1 mouse cellular context compared by ENCODE assay signal in the genomic region with DNA sequence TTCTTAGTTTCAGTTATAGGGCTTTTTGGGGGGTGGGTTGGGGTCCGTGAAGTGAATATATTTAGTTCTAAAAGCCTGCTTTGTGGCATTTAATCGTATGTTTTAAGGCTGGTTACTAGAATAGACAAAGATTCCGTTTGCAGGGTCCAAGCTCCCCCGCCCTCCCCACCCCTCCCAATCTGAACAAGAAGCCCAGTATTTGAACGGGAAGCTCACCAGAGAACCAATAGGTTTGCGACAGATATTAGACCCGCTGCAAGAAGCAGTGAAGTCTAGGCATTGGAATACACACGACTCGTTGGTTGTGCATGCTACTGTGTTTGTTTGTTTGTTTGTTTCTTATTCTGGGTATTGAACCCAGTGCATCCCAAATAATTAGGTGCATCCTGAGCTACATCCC.
TF ChIP-seq lines count a peak whose summit lies in the region.

No protein-coding gene starts in this region.

TF ChIP-seq in MEL, 35 proteins besides CTCF, POLR2A, EP300 and RAD21 (continued from another document):
- no peak for TF ChIP-seq SMC3 (IDR thresholded peaks at IDR 0.05; ENCODE audit: low read depth, low read length)
- no peak for TF ChIP-seq RCOR1 (IDR thresholded peaks at IDR 0.05; ENCODE audit: low read depth, low read length)
- no peak for TF ChIP-seq E2F4 (IDR thresholded peaks at IDR 0.05; ENCODE audit: borderline replicate concordance, low read depth, low read length)
- TF ChIP-seq MAZ (IDR thresholded peaks at IDR 0.05; ENCODE audit: low read depth, low read length), result peak; percentile 51; the same call in 1 of the 2 replicates
- no peak for TF ChIP-seq ZKSCAN1 (IDR thresholded peaks at IDR 0.05; ENCODE audit: low read depth, low read length)
- no peak for TF ChIP-seq GABPA (IDR thresholded peaks at IDR 0.05; ENCODE audit: low read depth, low read length)
- TF ChIP-seq CHD2 (IDR thresholded peaks at IDR 0.05; ENCODE audit: low read length), result no peak
- no peak for TF ChIP-seq TAL1 (IDR thresholded peaks at IDR 0.05; ENCODE audit: low read length)
- TF ChIP-seq HCFC1 (IDR thresholded peaks at IDR 0.05; ENCODE audit: low read depth, low read length), result peak; percentile 28; the same call in 1 of the 2 replicates
- no peak for TF ChIP-seq ZMIZ1 (IDR thresholded peaks at IDR 0.05; ENCODE audit: low read depth, low read length)
- TF ChIP-seq MYB (IDR thresholded peaks at IDR 0.05; ENCODE audit: low read depth, low read length), result no peak
- 0 out of 2 replicates have a peak, but pooled peaks have one; percentile 15 for TF ChIP-seq TBP (IDR thresholded peaks at IDR 0.05; ENCODE audit: low read depth, low read length)
- TF ChIP-seq UBTF (IDR thresholded peaks at IDR 0.05; ENCODE audit: borderline replicate concordance, insufficient read depth, low read depth, low read length), result no peak
- no peak for TF ChIP-seq CHD1 (IDR thresholded peaks at IDR 0.05; ENCODE audit: low read depth, low read length)
- no peak for TF ChIP-seq POLR2AphosphoS2 (IDR thresholded peaks at IDR 0.05; ENCODE audit: low read length)
- 0 out of 2 replicates have a peak, but pooled peaks have one; percentile 33 for TF ChIP-seq SIN3A (IDR thresholded peaks at IDR 0.05; ENCODE audit: low read length)
- TF ChIP-seq MEF2A (IDR thresholded peaks at IDR 0.05; ENCODE audit: extremely low read depth, insufficient replicate concordance, low read depth, low read length, poor library complexity, severe bottlenecking), result no peak
- no peak for TF ChIP-seq POLR2AphosphoS5 (IDR thresholded peaks at IDR 0.05; ENCODE audit: borderline replicate concordance, low read depth, low read length)
- TF ChIP-seq JUND (IDR thresholded peaks at IDR 0.05; ENCODE audit: low read depth, low read length), result no peak
- no peak for TF ChIP-seq USF1 (IDR thresholded peaks at IDR 0.05; ENCODE audit: low read depth, low read length)
- no peak for TF ChIP-seq USF2 (IDR thresholded peaks at IDR 0.05; ENCODE audit: borderline replicate concordance in 1 of 2, insufficient read depth in 1 of 2, low read depth in 1 of 2, low read length in 2 of 2)
- TF ChIP-seq NRF1 (IDR thresholded peaks at IDR 0.05; ENCODE audit: insufficient read depth, low read depth, low read length, poor library complexity, severe bottlenecking), result no peak
- TF ChIP-seq BHLHE40 (IDR thresholded peaks at IDR 0.05; ENCODE audit: borderline replicate concordance, low read depth, low read length), result no peak
- no peak for TF ChIP-seq GATA1 (IDR thresholded peaks at IDR 0.05; ENCODE audit: low read depth, low read length)
- no peak for TF ChIP-seq MYC (IDR thresholded peaks at IDR 0.05; ENCODE audit: low read depth, low read length)
- TF ChIP-seq ELF1 (IDR thresholded peaks at IDR 0.05; ENCODE audit: low read depth, low read length), result no peak
